Mouse (Mus musculus) gonadal fat pad, adult 2 months (tissue): ENCODE measurements at regions not wholly inside any gene's neighbourhood (a gene's known extent, or its start where the extent isn't known, plus 50 kb on each side); places are given as distances from the start of the nearest gene placed in this dataset.

Source experiments
- DNase-seq: peaks from one replicate; pipeline ENCODE4 v3.0.0-alpha.2; 2012; ENCODE audit warnings: low read depth

DNA sequence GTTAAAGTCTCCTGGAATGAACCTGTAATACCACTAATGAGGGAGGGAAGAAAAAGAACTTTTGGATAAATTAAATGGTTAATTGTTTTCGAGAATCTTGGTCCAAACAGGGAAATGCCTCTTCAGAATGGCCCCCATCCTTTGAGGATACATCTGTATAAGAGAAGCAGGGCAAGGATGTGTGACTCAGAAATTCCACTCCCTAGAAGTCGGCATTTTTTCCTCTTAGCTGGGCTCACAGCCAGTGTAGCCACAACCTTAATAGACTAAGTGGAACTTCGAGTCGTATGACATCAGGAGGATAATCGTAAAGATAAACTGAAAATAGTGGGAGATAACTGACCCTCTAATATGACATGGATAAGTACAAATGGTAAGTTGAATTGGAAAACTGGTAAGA is 56.1 kb upstream of the Cav2 start:
- no peak for DNase-seq

DNA sequence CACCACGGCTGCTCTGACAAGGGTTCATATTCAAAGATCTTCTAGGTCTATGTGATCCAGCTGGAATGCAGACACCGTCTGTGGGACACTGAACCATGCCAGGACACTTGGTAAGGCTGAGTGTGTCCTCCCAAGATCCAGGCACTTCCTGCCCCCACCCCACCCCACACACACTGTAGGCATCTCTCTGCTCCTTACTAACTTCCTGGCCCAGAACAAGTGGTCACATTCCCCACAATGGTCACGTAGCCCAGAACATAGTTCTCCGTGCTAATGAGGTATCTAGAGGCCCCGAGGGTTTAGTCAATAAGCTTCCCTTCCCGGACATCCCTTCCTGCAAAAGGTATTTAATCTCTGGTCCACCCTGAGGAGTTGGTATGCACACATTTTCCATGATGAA is 54.5 kb upstream of the Cav2 start:
- no peak for DNase-seq
